Mouse (Mus musculus) cerebellum, adult 2 months (tissue): ENCODE measurements around the gene Tceal9. TPM values are rescaled to one million over a fixed set of nuclear protein-coding genes. Genes with fewer than 3 reads are reported as not detected.
"Not testable (repeated sequence)": the region's sequence is repeated elsewhere in the genome, so short reads cannot be mapped to it uniquely, and the experiment has no call there.

Experiments
- DNase-seq, 2 experiments: peaks; one replicate each; pipeline ENCODE4 v3.0.0; 2021
- H3K27ac ChIP-seq: fragments of 200-500 bp; 2 replicates; pipeline ENCODE4 v1.5.1; 2012; ENCODE audit warnings: low read length, control low read depth, inconsistent platforms; ENCODE audit not compliant: insufficient read depth
- H3K27me3 ChIP-seq: fragments of 200-500 bp; 2 replicates; pipeline ENCODE4 v1.6.1; 2012; ENCODE audit warnings: inconsistent platforms, mild to moderate bottlenecking, low read length, moderate library complexity; ENCODE audit not compliant: control insufficient read depth, insufficient read depth
- H3K4me1 ChIP-seq: fragments of 200-500 bp; 2 replicates; pipeline ENCODE4 v1.6.1; 2011; ENCODE audit warnings: low read length; ENCODE audit not compliant: control insufficient read depth, insufficient read depth
- H3K4me3 ChIP-seq: fragments of 200-500 bp; replicated peaks from 2 replicates; pipeline ENCODE3; 2011; ENCODE audit warnings: mild to moderate bottlenecking, low read depth, low read length, control low read depth; ENCODE audit not compliant: insufficient read depth
- CTCF ChIP-seq: fragments of 200-500 bp; IDR thresholded peaks from 2 replicates; pipeline ENCODE4 v1.5.1; 2011; ENCODE audit warnings: low read depth, mild to moderate bottlenecking, control low read depth, low read length, moderate library complexity, borderline replicate concordance; ENCODE audit not compliant: insufficient read depth
- POLR2A ChIP-seq: fragments of 200-500 bp; IDR thresholded peaks from 2 replicates; pipeline ENCODE4 v1.6.1; 2011; ENCODE audit warnings: low read length, control low read depth, borderline replicate concordance; ENCODE audit not compliant: insufficient read depth
- WGBS: fragments of 180-500 bp; shearing (Covaris S2); methylation state at CpG from one replicate; pipeline ENCODE4 v1.1.7; 2018; 5-methylcytosine and 5-hydroxymethylcytosine counted together
- polyA plus RNA-seq: library from polyadenylated mRNA; depleted of rRNA; stranded (reverse); fragments of >200 nt; gene quantifications from 2 replicates; pipeline ENCODE4 v1.2.3, GENCODE M21; 2012

Gene Tceal9
- polyA plus RNA-seq, 1 experiment, result 117 TPM

DNA sequence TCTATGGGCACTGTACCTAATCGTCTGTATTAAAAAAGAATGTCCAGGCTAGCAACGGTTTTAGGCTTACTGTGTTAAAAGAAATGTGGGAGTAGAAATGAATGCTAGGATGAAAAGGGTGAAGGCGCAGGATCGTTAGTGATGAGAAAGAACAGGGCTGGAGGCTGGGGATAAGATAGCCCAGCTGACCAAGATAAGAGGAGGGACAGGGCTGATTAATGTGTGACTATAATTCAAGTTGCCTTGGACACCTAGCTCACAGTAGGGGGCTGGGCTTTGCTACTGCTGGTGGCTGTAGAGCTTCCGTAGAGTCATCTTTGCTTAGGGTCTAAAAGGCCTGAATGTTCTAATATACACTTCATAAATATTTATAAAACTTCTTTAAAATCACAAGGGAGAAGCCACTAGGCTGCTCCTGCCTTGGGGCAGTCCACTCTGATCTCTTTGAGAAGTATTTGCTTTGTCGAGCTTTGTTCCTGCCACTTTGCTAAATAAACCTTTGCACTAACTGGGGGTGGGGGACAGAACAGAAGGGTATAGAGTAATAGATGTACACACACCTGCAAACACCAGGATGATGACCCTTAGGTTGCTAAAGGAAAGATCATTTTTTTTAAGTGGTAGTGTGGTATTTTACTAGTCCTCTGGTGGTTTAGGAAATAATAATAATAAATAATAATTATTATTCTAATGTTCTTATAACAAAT is 7.3 kb downstream of the Tceal9 start:
- TF ChIP-seq POLR2A (no peak), CTCF (no peak)
- WGBS, result 71% methylated on average over 6 of the region's 6 CpGs
- Histone ChIP-seq H3K4me3 (no peak overlapping the region), H3K27me3 (no peaks in the 10 kb centered on the region), H3K4me1 (no peaks in the 10 kb centered on the region), H3K27ac (no peak overlapping the region)
- no peak for DNase-seq

DNA sequence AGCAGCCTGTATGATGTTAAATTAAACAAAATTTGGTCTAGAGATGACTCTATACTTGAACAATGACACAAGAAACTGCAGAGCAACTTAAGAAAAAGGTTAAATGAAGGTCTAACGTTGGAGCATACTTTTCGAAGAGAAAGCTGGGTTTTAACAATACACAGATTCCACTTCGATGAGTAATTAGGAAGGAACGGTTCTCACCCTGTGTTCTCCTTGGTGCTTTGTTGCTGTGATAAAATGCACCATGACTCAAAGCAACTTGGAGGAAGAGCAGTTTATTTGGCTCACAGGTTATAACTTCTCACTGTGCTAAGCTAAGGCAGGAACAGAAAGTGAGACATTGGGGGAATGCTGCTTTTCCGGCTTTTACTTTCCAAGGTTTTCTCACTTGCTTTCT is 22.8 kb downstream of the Tceal9 start:
- Histone ChIP-seq H3K4me3 (no peak overlapping the region), H3K27me3 (no peaks in the 10 kb centered on the region), H3K27ac (no peak overlapping the region), H3K4me1 (no peaks in the 10 kb centered on the region)
- TF ChIP-seq CTCF, result no peak
- no peak for DNase-seq
- WGBS, result 82% methylated on average over 5 of the region's 5 CpGs

DNA sequence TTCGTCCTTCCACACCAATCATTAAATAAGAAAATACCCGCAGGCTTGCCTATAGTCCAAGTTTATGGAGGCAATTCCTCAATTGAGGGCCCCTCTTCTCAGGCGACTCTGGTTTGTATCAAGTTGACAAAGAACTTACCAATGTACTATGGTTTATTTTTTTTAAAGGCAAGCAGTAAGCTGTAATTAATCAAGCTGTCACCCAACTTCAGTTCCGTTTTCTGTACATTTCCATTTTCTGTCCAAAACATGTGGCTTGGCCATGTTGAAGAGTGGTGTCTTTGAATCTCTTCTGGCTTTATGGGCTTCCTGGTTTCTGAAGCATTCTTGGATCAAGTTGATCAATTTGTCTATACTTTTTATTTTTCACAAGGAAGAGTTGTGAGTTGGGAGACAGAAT is 23.3 kb downstream of the Tceal9 start:
- Histone ChIP-seq H3K4me3 (no peak overlapping the region), H3K27ac (no peak overlapping the region), H3K4me1 (no peaks in the 10 kb centered on the region), H3K27me3 (no peaks in the 10 kb centered on the region)
- WGBS, result 92% methylated on average over 4 of the region's 4 CpGs
- no peak for TF ChIP-seq POLR2A
- DNase-seq, result no peak

DNA sequence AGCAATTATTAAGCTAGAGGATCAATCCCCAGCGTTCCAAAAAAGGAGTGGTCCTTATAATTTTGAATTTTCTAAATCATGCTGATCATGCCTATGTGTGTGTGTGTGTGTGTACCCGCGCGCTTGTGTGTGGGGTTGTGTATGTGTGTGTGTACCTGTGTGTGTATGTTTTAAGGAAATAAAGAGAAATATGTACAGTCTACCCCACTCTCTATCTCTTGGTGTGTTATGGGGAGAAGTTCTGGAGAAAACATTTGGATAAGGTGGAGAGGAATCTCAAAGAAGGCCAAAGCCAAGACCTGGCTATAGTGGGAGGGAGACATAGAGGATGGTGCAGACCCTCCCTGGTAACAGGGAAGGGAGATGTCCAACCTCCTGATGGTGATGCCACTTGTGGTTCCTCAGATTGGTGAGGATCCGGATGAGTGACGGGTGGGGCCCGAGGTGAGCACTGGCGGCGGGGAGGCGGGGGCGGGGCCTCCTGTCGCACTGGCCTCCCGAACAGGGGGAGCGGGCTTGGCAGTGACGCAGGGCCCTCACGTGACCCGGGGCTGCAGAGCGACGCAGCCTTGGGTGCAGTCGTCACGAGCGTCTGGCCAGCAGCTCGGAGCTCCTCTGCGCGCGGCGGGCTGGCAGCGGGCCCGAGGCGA is 25.0 kb downstream of the Tceal9 start, which contains the start of gene Bex3:
Gene Bex3, plus strand, starts transcription at position 511 of the 650 bp plus-strand sequence.
- peak within 1 kb of the TSS; percentile 75 for H3K4me3 ChIP-seq
- WGBS, result 68% methylated on average over 4 of the region's 30 CpGs
- not testable (repeated sequence) for H3K4me1 ChIP-seq, H3K27me3 ChIP-seq
- DNase-seq, result peak; percentile 79 to 80
- peak within 1 kb of the TSS; percentile 72; the same call in 1 of the 2 replicates for H3K27ac ChIP-seq

DNA sequence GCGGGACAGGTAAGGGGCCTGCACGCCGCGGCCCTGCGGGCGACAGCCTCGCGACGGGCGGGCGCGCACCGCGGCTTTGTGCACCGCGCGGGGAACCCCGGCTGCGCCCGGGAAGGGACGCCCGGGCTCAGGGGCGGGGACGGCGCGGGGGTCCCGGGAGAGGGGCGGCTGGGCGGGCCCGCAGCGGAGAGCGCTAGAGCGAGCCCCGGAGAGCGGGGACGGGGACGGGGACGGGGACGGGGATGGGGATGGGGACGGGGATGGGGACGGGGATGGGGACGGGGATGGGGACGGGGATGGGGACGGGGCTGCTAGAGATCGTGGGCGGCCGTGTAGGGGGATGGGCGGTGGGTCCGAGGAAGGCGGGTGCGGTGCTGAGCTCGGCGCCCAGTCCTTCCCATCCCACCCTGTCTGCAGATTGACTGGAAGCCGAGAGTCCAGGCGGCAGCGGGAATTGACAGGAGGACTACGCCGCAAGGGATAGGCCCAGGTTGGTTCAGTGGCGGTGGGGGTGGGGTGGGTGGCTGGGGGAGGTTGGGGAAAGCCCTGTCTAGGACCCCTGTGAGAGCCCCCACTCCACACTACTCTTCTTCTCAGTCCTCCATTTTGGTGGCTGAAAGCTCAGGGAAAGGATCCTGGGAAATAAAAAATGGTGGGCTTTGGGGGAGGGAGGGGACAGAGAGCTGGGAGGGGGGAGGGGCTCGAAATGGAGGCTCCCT is 25.7 kb downstream of the Tceal9 start:
- 14% methylated on average over 16 of the region's 60 CpGs for WGBS
- H3K27ac ChIP-seq, H3K4me1 ChIP-seq, H3K27me3 ChIP-seq: not testable (repeated sequence)
- peak overlapping the region; percentile 54 for H3K4me3 ChIP-seq
- DNase-seq, result peak; percentile 25 to 58

DNA sequence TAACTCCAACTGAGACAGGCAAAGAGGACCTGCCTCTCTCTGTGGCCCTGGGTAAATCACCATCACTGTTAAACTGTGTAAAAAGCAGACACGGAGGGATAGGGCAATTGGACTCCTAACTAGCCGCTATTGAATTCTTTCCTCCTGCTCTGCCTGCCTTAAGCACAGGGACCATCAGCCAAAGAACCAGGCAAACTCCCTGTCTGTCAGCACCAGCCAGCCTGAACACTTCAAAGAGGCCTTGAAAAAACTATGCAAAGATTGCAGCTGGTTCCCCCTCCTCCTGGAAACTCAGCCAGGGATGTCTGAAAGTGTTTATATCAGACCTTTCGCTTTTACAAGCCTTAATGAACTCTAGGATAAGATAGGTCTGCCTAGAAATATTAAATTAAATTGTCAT is 29.7 kb downstream of the Tceal9 start:
- no peaks in the 10 kb centered on the region for H3K4me1 ChIP-seq
- no peak for DNase-seq
- H3K4me3 ChIP-seq, result no peak overlapping the region
- TF ChIP-seq POLR2A (no peak), CTCF (no peak)
- no peaks in the 10 kb centered on the region for H3K27me3 ChIP-seq
- 34% methylated on average over 3 of the region's 3 CpGs for WGBS
- no peak overlapping the region for H3K27ac ChIP-seq

DNA sequence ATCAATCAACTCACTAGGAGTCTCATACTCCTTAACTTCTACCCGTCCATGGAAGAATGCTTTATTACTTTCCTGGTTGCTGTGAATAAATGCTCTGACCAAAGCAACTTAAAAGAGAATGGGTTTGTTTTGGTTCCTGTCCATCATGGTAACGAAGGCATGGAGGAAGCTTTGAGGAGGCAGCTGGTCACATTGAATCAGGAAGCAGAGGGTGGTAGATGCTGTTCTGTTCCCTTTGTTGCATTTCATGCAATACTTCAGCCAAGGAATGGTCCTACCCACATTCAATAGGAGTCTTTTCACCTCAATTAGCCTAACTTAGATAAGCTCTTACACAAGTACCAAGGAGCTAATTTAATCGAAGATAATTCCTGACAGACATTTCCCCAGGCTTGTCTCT is 30.5 kb downstream of the Tceal9 start:
- 48% methylated on average over 3 of the region's 3 CpGs for WGBS
- Histone ChIP-seq H3K4me1 (no peaks in the 10 kb centered on the region), H3K27me3 (no peaks in the 10 kb centered on the region), H3K27ac (no peak overlapping the region), H3K4me3 (no peak overlapping the region)
- TF ChIP-seq POLR2A (no peak), CTCF (no peak)
- DNase-seq, result no peak

DNA sequence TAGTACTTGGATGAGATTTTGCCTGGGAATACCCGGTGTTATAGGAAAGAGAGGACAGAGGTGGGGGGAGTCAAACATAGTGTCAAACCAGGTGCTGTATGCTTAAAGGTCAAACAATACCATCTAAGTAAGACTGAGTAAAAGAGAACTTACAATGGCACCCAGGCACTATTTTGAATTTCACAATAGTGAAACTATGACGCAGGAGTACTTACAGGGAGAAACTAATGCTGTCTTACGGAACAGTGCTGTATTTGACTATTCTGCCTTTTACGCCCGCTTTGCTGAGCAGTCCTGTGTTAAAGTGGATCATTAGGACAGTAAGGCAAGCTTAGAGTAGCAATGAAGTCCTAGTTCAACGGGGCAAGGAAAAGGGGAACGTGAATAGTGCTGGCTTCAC is 32.7 kb downstream of the Tceal9 start:
- DNase-seq, result no peak
- Histone ChIP-seq H3K27me3 (no peaks in the 10 kb centered on the region), H3K27ac (no peak overlapping the region), H3K4me1 (no peaks in the 10 kb centered on the region), H3K4me3 (no peak overlapping the region)
- TF ChIP-seq CTCF, result no peak
- TF ChIP-seq POLR2A, result no peak
- WGBS, result 85% methylated on average over 7 of the region's 7 CpGs
